Comparison of ENCODE assay signal across 19 mouse cellular contexts in the genomic region with DNA sequence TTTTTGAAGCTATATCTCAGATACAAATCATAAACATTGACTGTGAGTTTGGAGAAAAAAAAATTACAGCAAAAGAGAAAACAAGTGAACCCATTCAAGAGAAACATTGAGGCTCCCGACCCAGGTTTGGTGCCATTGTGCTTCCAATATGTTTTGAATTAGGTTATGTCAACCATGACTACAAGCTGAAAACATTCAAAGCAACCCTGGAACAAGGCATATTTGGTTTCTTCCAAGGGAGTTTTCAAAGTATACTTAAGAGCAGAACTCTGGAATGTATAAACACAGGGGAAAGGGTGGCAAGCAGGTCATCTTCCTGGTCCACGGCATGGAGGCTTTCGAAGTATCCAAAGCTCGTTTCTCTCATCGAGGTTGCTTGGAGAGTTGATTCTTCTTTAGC.
A peak's percentile ranks its signal among the peaks of the same experiment; 100 is the strongest.
DNase-seq lines count a peak whose midpoint lies in the region; ATAC-seq and TF ChIP-seq lines count a peak whose summit lies in the region.
"Had no signal": no experiment of that assay in that cellular context is flagged by ENCODE, and none has a peak within 500 bp of the region (broad histone marks: within the 10 kb centered on the region; RNA-seq: fewer than 3 reads in every experiment).

No protein-coding gene starts in this region.

- peak; percentile 1 for DNase-seq in kidney, postnatal 0 days (ENCODE audit: low spot score)
- no peak for DNase-seq in kidney, adult 9 months
- peak; percentile 31 for DNase-seq in embryonic facial prominence, embryonic 10.5 days (ENCODE audit: low spot score)
- DNase-seq in heart, adult 9 months (ENCODE audit: low spot score in 2 of 2) = no peak
- DNase-seq in thymus, postnatal 4 days = no peak
- DNase-seq: adrenal gland, adult 8-10 months; cerebellum, adult 18-20 months; cerebellum, postnatal 14 days; gastrocnemius, adult 2 months; kidney, adult 11 months; right cerebral cortex, adult 18-20 months; thymus, adult 2 months had no signal

- TF ChIP-seq CTCF in kidney, postnatal 0 days (IDR thresholded peaks at IDR 0.05; ENCODE audit: low read depth) = no peak
- no peak for TF ChIP-seq CTCF in embryonic fibroblast, embryonic 13.5 days (IDR thresholded peaks at IDR 0.05; ENCODE audit: borderline replicate concordance, insufficient read depth, low read length)

- no peaks in the 10 kb centered on the region for H3K4me1 ChIP-seq in kidney, postnatal 0 days (replicated peaks; ENCODE audit: insufficient read depth, low read length)
- peaks cover 26% of the 10 kb centered on the region for H3K4me1 ChIP-seq in embryonic facial prominence, embryonic 10.5 days
- H3K4me1 ChIP-seq in embryonic fibroblast, embryonic 13.5 days (ENCODE audit: control insufficient read depth, insufficient read depth, low read length) = peaks cover 7% of the 10 kb centered on the region

- no peaks in the 10 kb centered on the region for H3K27me3 ChIP-seq in kidney, postnatal 0 days (ENCODE audit: insufficient read depth, low read length)
- no peaks in the 10 kb centered on the region for H3K27me3 ChIP-seq in embryonic facial prominence, embryonic 10.5 days (replicated peaks; ENCODE audit: low read depth, poor library complexity, severe bottlenecking)

- H3K9ac ChIP-seq in kidney, postnatal 0 days (ENCODE audit: low read depth, low read length) = no peak overlapping the region

- TF ChIP-seq POLR2A in embryonic fibroblast, embryonic 13.5 days (IDR thresholded peaks at IDR 0.05; ENCODE audit: low read depth, low read length) = no peak

- H3K4me3 ChIP-seq in kidney, postnatal 0 days (replicated peaks; ENCODE audit: low read depth, low read length) = no peak overlapping the region
- no peak overlapping the region for H3K4me3 ChIP-seq in embryonic facial prominence, embryonic 10.5 days
- H3K4me3 ChIP-seq in embryonic fibroblast, embryonic 13.5 days (ENCODE audit: insufficient read depth, low read length) = no peak overlapping the region
- H3K4me3 ChIP-seq: gastrocnemius, adult 2 months; heart, embryonic 10.5 days had no signal

- no peaks in the 10 kb centered on the region for H3K36me3 ChIP-seq in kidney, postnatal 0 days (ENCODE audit: insufficient read depth, low read length)
- no peaks in the 10 kb centered on the region for H3K36me3 ChIP-seq in embryonic facial prominence, embryonic 10.5 days (replicated peaks)
- H3K36me3 ChIP-seq: heart, embryonic 10.5 days had no signal

- H3K9me3 ChIP-seq in kidney, postnatal 0 days (replicated peaks; ENCODE audit: low read length) = no peaks in the 10 kb centered on the region
- H3K9me3 ChIP-seq in embryonic facial prominence, embryonic 10.5 days = no peaks in the 10 kb centered on the region
- H3K9me3 ChIP-seq: heart, embryonic 10.5 days had no signal

- H3K27ac ChIP-seq in kidney, postnatal 0 days = no peak overlapping the region
- peak overlapping the region; percentile 71 for H3K27ac ChIP-seq in embryonic facial prominence, embryonic 10.5 days (replicated peaks)
- peak overlapping the region; percentile 100 for H3K27ac ChIP-seq in embryonic fibroblast, embryonic 13.5 days (ENCODE audit: insufficient read depth, low read length)
- H3K27ac ChIP-seq: gastrocnemius, adult 2 months; heart, embryonic 10.5 days; macrophage; stomach, postnatal 0 days had no signal

- WGBS in kidney, postnatal 0 days = 66% methylated on average over 5 of the region's 5 CpGs
- 50% methylated on average over 5 of the region's 5 CpGs for WGBS in embryonic facial prominence, embryonic 10.5 days

- no peak overlapping the region for H3K4me2 ChIP-seq in kidney, postnatal 0 days (ENCODE audit: low read length)
- H3K4me2 ChIP-seq: midbrain, embryonic 11.5 days had no signal

- no peak for ATAC-seq in kidney, postnatal 0 days (replicated peaks; ENCODE audit: low FRiP score, low read depth)
- ATAC-seq in megakaryocyte progenitor cell, adult 5-6 weeks (replicated peaks; ENCODE audit: poor library complexity) = no peak
- ATAC-seq: activated CD4-positive, CD25-positive, alpha-beta regulatory T cell, adult 4 months had no signal

Comparison
In these comparisons a context has a peak if more than half of its experiments do, and no peak if none do; other contexts are left out.
1. DNase-seq: peak in kidney, postnatal 0 days (single experiment) and embryonic facial prominence, embryonic 10.5 days (single experiment); none in kidney, adult 9 months (single experiment), heart, adult 9 months (0 of 2) and thymus, postnatal 4 days (single experiment).